Mouse (Mus musculus) midbrain, embryonic 14.5 days (tissue): ENCODE data around the gene Mrpl57. TPM values are rescaled to one million over a fixed set of nuclear protein-coding genes. Genes with fewer than 3 reads are reported as not detected.
"Not testable (repeated sequence)": the region's sequence is repeated elsewhere in the genome, so short reads cannot be mapped to it uniquely, and the experiment has no call there.

Source experiments
- ATAC-seq: fragments of 200-750 bp; cut with Nextera tagmentation; 2 replicates; pipeline ENCODE4 v1.8.0; 2017; ENCODE audit warnings: moderate number of reproducible peaks, moderate library complexity; ENCODE audit not compliant: low FRiP score, low TSS enrichment
- DNase-seq: peaks from one replicate; pipeline ENCODE4 v3.0.0-alpha.2; 2015
- H3K27ac ChIP-seq: fragments of 300-500 bp; sonication (generic); replicated peaks from 2 replicates; pipeline ENCODE4 v1.5.1; 2014; ENCODE audit warnings: mild to moderate bottlenecking, low read depth, low read length, moderate library complexity
- H3K27me3 ChIP-seq: fragments of 300-500 bp; sonication (generic); 2 replicates; pipeline ENCODE4 v1.6.1; 2014; ENCODE audit warnings: low read length, control low read depth, mixed read lengths; ENCODE audit not compliant: control insufficient read depth, insufficient read depth
- H3K36me3 ChIP-seq: fragments of 300-500 bp; sonication (generic); 2 replicates; pipeline ENCODE4 v1.6.1; 2014; ENCODE audit warnings: low read length, control low read depth; ENCODE audit not compliant: control insufficient read depth, insufficient read depth
- H3K4me1 ChIP-seq: fragments of 300-500 bp; sonication (generic); 2 replicates; pipeline ENCODE4 v1.6.1; 2014; ENCODE audit warnings: mild to moderate bottlenecking, antibody characterized with exemption, low read length, control low read depth; ENCODE audit not compliant: control insufficient read depth, insufficient read depth
- H3K4me2 ChIP-seq: fragments of 300-500 bp; sonication (generic); 2 replicates; pipeline ENCODE4 v1.6.1; 2014; ENCODE audit warnings: mild to moderate bottlenecking, low read length, moderate library complexity
- H3K4me3 ChIP-seq: fragments of 300-500 bp; sonication (generic); replicated peaks from 2 replicates; pipeline ENCODE4 v1.5.1; 2014; ENCODE audit warnings: low read depth, low read length
- H3K9ac ChIP-seq: fragments of 300-500 bp; sonication (generic); replicated peaks from 2 replicates; pipeline ENCODE4 v1.6.1; 2014; ENCODE audit warnings: mild to moderate bottlenecking, low read length, moderate library complexity
- H3K9me3 ChIP-seq: fragments of 300-500 bp; sonication (generic); 2 replicates; pipeline ENCODE4 v1.6.1; 2016; ENCODE audit warnings: low read length, control low read depth, mixed read lengths; ENCODE audit not compliant: control insufficient read depth
- WGBS: fragments of 180-500 bp; shearing (Covaris S2); extraction: QIAGEN DNeasy Blood & Tissue Kit; methylation state at CpG from one replicate; pipeline ENCODE4 v1.1.7; 2014; 5-methylcytosine and 5-hydroxymethylcytosine counted together
- polyA plus RNA-seq: library from polyadenylated mRNA; unstranded; fragments of >200 nt; fragmentation: Nextera tagmentation; extraction: Ambion mirVana; gene quantifications from 2 replicates; pipeline ENCODE4 v1.2.1, GENCODE M21; 2014

The Mrpl57 gene
- polyA plus RNA-seq, 1 experiment from 2014 or later: 143 TPM

- no peak for ATAC-seq
- no peak overlapping the region for H3K4me3 ChIP-seq
- 93% methylated on average over 2 of the region's 2 CpGs for WGBS
Observed at GRCm38 (mm10) chr14:57848646-57849045, 22.6 kb downstream of the Mrpl57 start.

GRCm38 (mm10) chr14:57850330-57850729, 24.3 kb downstream of the Mrpl57 start:
- H3K36me3 ChIP-seq: peaks cover 36% of the 10 kb centered on the region
- no peaks in the 10 kb centered on the region for H3K9me3 ChIP-seq
- H3K27ac ChIP-seq: no peak overlapping the region
- H3K4me2 ChIP-seq: no peak overlapping the region
- H3K4me3 ChIP-seq: no peak overlapping the region
- no peaks in the 10 kb centered on the region for H3K27me3 ChIP-seq
- H3K9ac ChIP-seq: no peak overlapping the region
- ATAC-seq: no peak
- no peaks in the 10 kb centered on the region for H3K4me1 ChIP-seq
- no peak for DNase-seq
- 85% methylated on average over 3 of the region's 3 CpGs for WGBS

More at GRCm38 (mm10) chr14:57848646-57849045, 22.6 kb downstream of the Mrpl57 start:
- DNase-seq: no peak
- no peaks in the 10 kb centered on the region for H3K4me1 ChIP-seq
- no peaks in the 10 kb centered on the region for H3K27me3 ChIP-seq
- H3K4me2 ChIP-seq: no peak overlapping the region
- no peak overlapping the region for H3K9ac ChIP-seq
- no peak overlapping the region for H3K27ac ChIP-seq
- peaks cover 45% of the 10 kb centered on the region for H3K36me3 ChIP-seq
- H3K9me3 ChIP-seq: no peaks in the 10 kb centered on the region

GRCm38 (mm10) chr14:57852961-57853360, 26.9 kb downstream of the Mrpl57 start:
- no peaks in the 10 kb centered on the region for H3K27me3 ChIP-seq
- no peak overlapping the region for H3K4me2 ChIP-seq
- WGBS: 53% methylated on average over 2 of the region's 2 CpGs

GRCm38 (mm10) chr14:57856037-57856436, 30.0 kb downstream of the Mrpl57 start:
- not testable (repeated sequence) for H3K4me2 ChIP-seq, H3K4me3 ChIP-seq, H3K9ac ChIP-seq, H3K27ac ChIP-seq, H3K4me1 ChIP-seq, DNase-seq, H3K27me3 ChIP-seq, ATAC-seq, H3K9me3 ChIP-seq
- peaks cover 46% of the 10 kb centered on the region for H3K36me3 ChIP-seq

More at GRCm38 (mm10) chr14:57852961-57853360, 26.9 kb downstream of the Mrpl57 start:
- Histone ChIP-seq H3K36me3 (peaks cover 43% of the 10 kb centered on the region), H3K4me1 (no peaks in the 10 kb centered on the region), H3K27ac (no peak overlapping the region), H3K9ac (no peak overlapping the region), H3K4me3 (no peak overlapping the region), H3K9me3 (no peaks in the 10 kb centered on the region)
- ATAC-seq (no peak), DNase-seq (no peak)

GRCm38 (mm10) chr14:57858601-57859000, 32.6 kb downstream of the Mrpl57 start:
- no peak for ATAC-seq
- 93% methylated on average over 2 of the region's 2 CpGs for WGBS

GRCm38 (mm10) chr14:57859520-57859919, 33.5 kb downstream of the Mrpl57 start:
- no peak overlapping the region for H3K27ac ChIP-seq
- H3K27me3 ChIP-seq: no peaks in the 10 kb centered on the region
- no peak overlapping the region for H3K9ac ChIP-seq
- DNase-seq (peak; percentile 17), ATAC-seq (no peak)
- H3K9me3 ChIP-seq: no peaks in the 10 kb centered on the region
- peaks cover 43% of the 10 kb centered on the region for H3K36me3 ChIP-seq
- H3K4me2 ChIP-seq: no peak overlapping the region
- H3K4me1 ChIP-seq: no peaks in the 10 kb centered on the region
- no peak overlapping the region for H3K4me3 ChIP-seq

More at GRCm38 (mm10) chr14:57858601-57859000, 32.6 kb downstream of the Mrpl57 start:
- no peaks in the 10 kb centered on the region for H3K27me3 ChIP-seq
- no peaks in the 10 kb centered on the region for H3K4me1 ChIP-seq
- H3K9me3 ChIP-seq: no peaks in the 10 kb centered on the region
- peaks cover 37% of the 10 kb centered on the region for H3K36me3 ChIP-seq
- no peak overlapping the region for H3K9ac ChIP-seq
- no peak for DNase-seq
- no peak overlapping the region for H3K4me2 ChIP-seq
- H3K4me3 ChIP-seq: no peak overlapping the region
- H3K27ac ChIP-seq: no peak overlapping the region

- Histone ChIP-seq H3K4me3 (no peak overlapping the region), H3K9ac (no peak overlapping the region), H3K9me3 (no peaks in the 10 kb centered on the region), H3K36me3 (peaks cover 38% of the 10 kb centered on the region), H3K27ac (no peak overlapping the region), H3K4me1 (no peaks in the 10 kb centered on the region), H3K27me3 (no peaks in the 10 kb centered on the region), H3K4me2 (no peak overlapping the region)
- 89% methylated on average over 4 of the region's 4 CpGs for WGBS
- DNase-seq (no peak), ATAC-seq (no peak)
Observed at GRCm38 (mm10) chr14:57861987-57862412, 36.0 kb downstream of the Mrpl57 start.

- H3K4me1 ChIP-seq: no peaks in the 10 kb centered on the region
- no peak overlapping the region for H3K4me2 ChIP-seq
- no peak overlapping the region for H3K4me3 ChIP-seq
- ATAC-seq (no peak), DNase-seq (no peak)
- H3K27ac ChIP-seq: no peak overlapping the region
- no peaks in the 10 kb centered on the region for H3K27me3 ChIP-seq
- WGBS: 97% methylated on average over 2 of the region's 2 CpGs
- no peaks in the 10 kb centered on the region for H3K9me3 ChIP-seq
- peaks cover 37% of the 10 kb centered on the region for H3K36me3 ChIP-seq
- H3K9ac ChIP-seq: no peak overlapping the region
Observed at GRCm38 (mm10) chr14:57863129-57863528, 37.1 kb downstream of the Mrpl57 start.

- no peaks in the 10 kb centered on the region for H3K4me1 ChIP-seq
- DNase-seq (no peak), ATAC-seq (no peak)
- H3K9ac ChIP-seq: no peak overlapping the region
- no peaks in the 10 kb centered on the region for H3K27me3 ChIP-seq
- no peak overlapping the region for H3K4me2 ChIP-seq
- peaks cover 44% of the 10 kb centered on the region for H3K36me3 ChIP-seq
- WGBS: 92% methylated on average over 3 of the region's 3 CpGs
- H3K4me3 ChIP-seq: no peak overlapping the region
- no peak overlapping the region for H3K27ac ChIP-seq
- H3K9me3 ChIP-seq: no peaks in the 10 kb centered on the region
Observed at GRCm38 (mm10) chr14:57865256-57865655, 39.2 kb downstream of the Mrpl57 start.
